In genomic region chr4:144930366-144930765, GRCm38 (mm10) we compare ENCODE assay signal across 8 mouse cellular contexts. TPM values are rescaled to one million over a fixed set of nuclear protein-coding genes. Genes with fewer than 3 reads are reported as not detected.
A peak's percentile ranks its signal among the peaks of the same experiment; 100 is the strongest.
DNase-seq lines count a peak whose midpoint lies in the region; ATAC-seq and TF ChIP-seq lines count a peak whose summit lies in the region.

No protein-coding gene starts in this region.

- peak; percentile 49 to 56 for DNase-seq in cerebellum, adult 2 months
- peak; percentile 76 for DNase-seq in gastrocnemius, postnatal 10 days
- DNase-seq in ovary, postnatal 36 days (ENCODE audit: low spot score) = peak; percentile 62
- DNase-seq in spleen, postnatal 14 days (ENCODE audit: low spot score in 2 of 2) = no peak

- H3K4me1 ChIP-seq in hindbrain, embryonic 15.5 days (replicated peaks) = 0 out of 2 replicates have a peak, but pooled peaks cover 6% of the 10 kb centered on the region
- no peaks in the 10 kb centered on the region for H3K4me1 ChIP-seq in hindbrain, embryonic 12.5 days
- H3K4me1 ChIP-seq in cerebellum, adult 2 months (ENCODE audit: control insufficient read depth, insufficient read depth, low read length) = peaks cover 14% of the 10 kb centered on the region
- peaks cover 24% of the 10 kb centered on the region for H3K4me1 ChIP-seq in intestine, embryonic 16.5 days (ENCODE audit: control insufficient read depth, insufficient read depth, low read length)
- H3K4me1 ChIP-seq in liver, embryonic 12.5 days = peaks cover 11% of the 10 kb centered on the region; the same call in 1 of the 2 replicates

- no peak for TF ChIP-seq CTCF in cerebellum, adult 2 months (IDR thresholded peaks at IDR 0.05; ENCODE audit: borderline replicate concordance, insufficient read depth, low read depth, low read length)

- H3K36me3 ChIP-seq in hindbrain, embryonic 15.5 days = no peaks in the 10 kb centered on the region
- H3K36me3 ChIP-seq in hindbrain, embryonic 12.5 days = no peaks in the 10 kb centered on the region
- H3K36me3 ChIP-seq in intestine, embryonic 16.5 days (ENCODE audit: control insufficient read depth, insufficient read depth, low read length) = peaks cover 10% of the 10 kb centered on the region
- peaks cover 21% of the 10 kb centered on the region for H3K36me3 ChIP-seq in liver, embryonic 12.5 days

- no peak overlapping the region for H3K4me3 ChIP-seq in hindbrain, embryonic 15.5 days
- no peak overlapping the region for H3K4me3 ChIP-seq in hindbrain, embryonic 12.5 days
- H3K4me3 ChIP-seq in cerebellum, adult 2 months (replicated peaks; ENCODE audit: insufficient read depth, low read depth, low read length) = no peak overlapping the region
- no peak overlapping the region for H3K4me3 ChIP-seq in intestine, embryonic 16.5 days (ENCODE audit: low read length)
- H3K4me3 ChIP-seq in liver, embryonic 12.5 days = no peak overlapping the region

- 36% methylated on average over 10 of the region's 10 CpGs for WGBS in hindbrain, embryonic 15.5 days
- 48% methylated on average over 10 of the region's 10 CpGs for WGBS in hindbrain, embryonic 12.5 days
- WGBS in cerebellum, adult 2 months = 8% methylated on average over 10 of the region's 10 CpGs
- WGBS in intestine, embryonic 16.5 days = 18% methylated on average over 10 of the region's 10 CpGs
- 22% methylated on average over 10 of the region's 10 CpGs for WGBS in liver, embryonic 12.5 days (ENCODE audit: insufficient replicate concordance)

- H3K9me3 ChIP-seq in hindbrain, embryonic 15.5 days = no peaks in the 10 kb centered on the region
- no peaks in the 10 kb centered on the region for H3K9me3 ChIP-seq in hindbrain, embryonic 12.5 days (replicated peaks)
- no peaks in the 10 kb centered on the region for H3K9me3 ChIP-seq in intestine, embryonic 16.5 days (ENCODE audit: control insufficient read depth, low read length)
- H3K9me3 ChIP-seq in liver, embryonic 12.5 days (replicated peaks) = no peaks in the 10 kb centered on the region

- peak; percentile 73 for ATAC-seq in hindbrain, embryonic 15.5 days (ENCODE audit: low FRiP score, low read depth)
- no peak for ATAC-seq in hindbrain, embryonic 12.5 days (ENCODE audit: low FRiP score)
- peak; percentile 78 for ATAC-seq in intestine, embryonic 16.5 days
- ATAC-seq in liver, embryonic 12.5 days = peak; percentile 40; the same call in 1 of the 2 replicates

- H3K4me2 ChIP-seq in hindbrain, embryonic 15.5 days = no peak overlapping the region
- H3K4me2 ChIP-seq in hindbrain, embryonic 12.5 days (replicated peaks) = no peak overlapping the region
- H3K4me2 ChIP-seq in intestine, embryonic 16.5 days (ENCODE audit: low read depth, low read length) = no peak overlapping the region
- no peak overlapping the region; the same call in 1 of the 2 replicates for H3K4me2 ChIP-seq in liver, embryonic 12.5 days

- peak overlapping the region; percentile 72 for H3K27ac ChIP-seq in hindbrain, embryonic 15.5 days (replicated peaks)
- no peak overlapping the region for H3K27ac ChIP-seq in hindbrain, embryonic 12.5 days
- H3K27ac ChIP-seq in cerebellum, adult 2 months (ENCODE audit: insufficient read depth, low read length) = peak overlapping the region; percentile 59; the same call in 1 of the 2 replicates
- H3K27ac ChIP-seq in intestine, embryonic 16.5 days (ENCODE audit: low read length) = peak overlapping the region; percentile 81
- no peak overlapping the region for H3K27ac ChIP-seq in liver, embryonic 12.5 days

- H3K27me3 ChIP-seq in hindbrain, embryonic 15.5 days = no peaks in the 10 kb centered on the region
- no peaks in the 10 kb centered on the region for H3K27me3 ChIP-seq in hindbrain, embryonic 12.5 days
- no peaks in the 10 kb centered on the region for H3K27me3 ChIP-seq in cerebellum, adult 2 months (ENCODE audit: control insufficient read depth, insufficient read depth, low read length)
- no peaks in the 10 kb centered on the region for H3K27me3 ChIP-seq in intestine, embryonic 16.5 days (replicated peaks; ENCODE audit: control insufficient read depth, insufficient read depth, low read length)
- H3K27me3 ChIP-seq in liver, embryonic 12.5 days (replicated peaks) = 0 out of 2 replicates have a peak, but pooled peaks cover 8% of the 10 kb centered on the region

- no peak overlapping the region for H3K9ac ChIP-seq in hindbrain, embryonic 15.5 days
- no peak overlapping the region for H3K9ac ChIP-seq in hindbrain, embryonic 12.5 days
- H3K9ac ChIP-seq in intestine, embryonic 16.5 days (ENCODE audit: low read depth, low read length) = no peak overlapping the region
- H3K9ac ChIP-seq in liver, embryonic 12.5 days = no peak overlapping the region

- TF ChIP-seq POLR2A in cerebellum, adult 2 months (IDR thresholded peaks at IDR 0.05; ENCODE audit: borderline replicate concordance, insufficient read depth, low read length) = no peak

RNA-seq across cellular contexts. Expression of gene Dhrs3, which starts 37.7 kb away (rescaled TPM):
- 46.5 and 59.9 TPM in 2 replicates for polyA plus RNA-seq in hindbrain, embryonic 15.5 days (2015; fragmentation: Nextera tagmentation; extraction: Ambion mirVana)
- polyA plus RNA-seq in hindbrain, embryonic 12.5 days (2016; fragmentation: Nextera tagmentation; extraction: Ambion mirVana) = 26.6 and 31.8 TPM in 2 replicates
- polyA plus RNA-seq in cerebellum, adult 2 months (2012; rRNA removed) = 21.8 and 24.4 TPM in 2 replicates
- 10 to 100 TPM; 39.3 to 39.8 TPM for total RNA-seq in gastrocnemius, postnatal 10 days (2021)
- 122 and 132 TPM in 2 replicates for polyA plus RNA-seq in intestine, embryonic 16.5 days (2015; fragmentation: Nextera tagmentation; extraction: Ambion mirVana)
- 33.9 and 34.9 TPM in 2 replicates for polyA plus RNA-seq in liver, embryonic 12.5 days (2016; fragmentation: Nextera tagmentation; extraction: Ambion mirVana)

Comparison
In these comparisons a context has a peak if more than half of its experiments do, and no peak if none do; other contexts are left out.
1. H3K27ac ChIP-seq: peak in hindbrain, embryonic 15.5 days (single experiment), cerebellum, adult 2 months (single experiment) and intestine, embryonic 16.5 days (single experiment); none in hindbrain, embryonic 12.5 days (single experiment) and liver, embryonic 12.5 days (single experiment).
2. DNase-seq: peak in cerebellum, adult 2 months (2 of 2), gastrocnemius, postnatal 10 days (single experiment) and ovary, postnatal 36 days (single experiment); none in spleen, postnatal 14 days (0 of 2).